Mouse (Mus musculus) megakaryocyte, adult 5-6 weeks (primary cell): ENCODE measurements around the gene Spata32. TPM values are rescaled to one million over a fixed set of nuclear protein-coding genes. Genes with fewer than 3 reads are reported as not detected.
A peak's percentile ranks its signal among the peaks of the same experiment; 100 is the strongest.

Experiments used
- ATAC-seq: 2 replicates; pipeline ENCODE4 v1.8.0; 2016; ENCODE audit warnings: mild to moderate bottlenecking, inconsistent platforms; ENCODE audit not compliant: poor library complexity, severe bottlenecking
- total RNA-seq, 2 experiments: library from RNA; stranded (forward) in 1 of 2; stranded (reverse) in 1 of 2; fragments of 153-499, 151-499 nt in 1 of 2; fragments of 221-1000, 200-1000 nt in 1 of 2; gene quantifications; 2 replicates each; pipeline versions ENCODE4 v1.2.3 to v1.2.4; 2015 to 2017

Spata32 gene
- total RNA-seq, 2 experiments from 2014 or later, result not detected

DNA sequence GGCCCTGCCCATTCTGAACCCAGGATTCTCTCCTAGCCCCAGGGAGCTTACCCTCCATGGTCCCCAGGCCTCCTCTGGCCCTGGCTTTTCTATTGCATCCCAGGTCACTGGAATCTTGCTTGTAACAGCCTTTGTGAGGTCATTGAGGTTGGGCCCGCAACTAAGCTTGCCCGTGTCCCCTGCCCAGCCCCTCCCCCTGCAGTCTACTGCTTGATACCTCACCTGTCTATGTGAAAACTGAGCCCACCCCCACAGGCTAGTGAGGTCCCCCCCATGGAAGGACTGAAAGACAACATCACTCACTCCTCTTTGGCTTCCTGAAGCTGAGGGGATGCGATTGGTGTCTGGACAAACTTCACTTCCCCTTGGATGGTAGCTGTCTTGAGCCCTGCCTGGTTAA is 9.8 kb downstream of the Spata32 start, which contains the start of gene 1700023F06Rik:
1700023F06Rik (minus strand) TSS at position 101 of the 400 bp plus-strand sequence.
- ATAC-seq, result no peak

GRCm38 (mm10) chr11:103206203-103206602 is 12.0 kb downstream of the Spata32 start:
- no peak for ATAC-seq

GRCm38 (mm10) chr11:103202376-103202775 is 15.9 kb downstream of the Spata32 start:
- ATAC-seq, result no peak

DNA sequence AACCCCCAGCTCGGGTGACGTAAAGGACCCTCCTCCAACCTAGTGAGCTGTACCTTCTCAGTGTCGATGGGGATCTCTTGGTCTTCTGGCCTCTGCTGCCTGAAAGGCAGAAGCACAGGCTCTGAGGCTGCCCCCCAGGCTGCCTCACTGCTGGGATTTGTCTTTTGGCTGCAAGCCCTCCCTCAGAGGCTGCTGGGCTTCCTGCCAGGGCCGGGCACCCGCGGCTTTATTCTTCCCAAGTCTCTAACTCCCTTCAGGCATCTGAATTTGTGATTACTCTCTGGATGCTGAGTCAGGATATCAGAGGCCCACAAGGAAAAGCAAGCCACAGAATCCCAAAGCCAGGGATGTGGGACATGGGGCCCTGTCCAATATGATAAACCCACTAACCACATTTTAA is 16.6 kb downstream of the Spata32 start:
- ATAC-seq, result no peak

GRCm38 (mm10) chr11:103198911-103199803 is 19.1 kb downstream of the Spata32 start:
- ATAC-seq, result no peak

DNA sequence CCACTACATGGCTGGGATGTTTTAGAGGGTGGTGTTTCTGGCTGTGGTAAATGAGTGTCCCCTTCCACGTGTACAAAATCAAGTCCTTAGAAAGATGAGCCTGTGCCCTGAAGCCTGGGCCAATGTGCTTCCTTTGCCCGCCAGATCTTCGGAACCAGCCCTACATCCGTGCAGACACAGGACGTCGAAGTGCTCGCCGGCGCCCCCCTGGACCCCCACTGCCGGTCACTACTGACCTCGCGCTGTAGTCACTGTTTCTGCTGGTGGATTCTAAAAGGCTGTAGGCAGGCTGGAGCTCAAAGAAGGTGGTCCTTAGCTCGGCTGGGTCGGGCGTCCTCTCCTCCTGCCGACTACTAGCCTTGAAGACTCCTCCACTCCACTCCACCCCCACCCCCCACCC is 19.9 kb downstream of the Spata32 start:
- ATAC-seq, result no peak

DNA sequence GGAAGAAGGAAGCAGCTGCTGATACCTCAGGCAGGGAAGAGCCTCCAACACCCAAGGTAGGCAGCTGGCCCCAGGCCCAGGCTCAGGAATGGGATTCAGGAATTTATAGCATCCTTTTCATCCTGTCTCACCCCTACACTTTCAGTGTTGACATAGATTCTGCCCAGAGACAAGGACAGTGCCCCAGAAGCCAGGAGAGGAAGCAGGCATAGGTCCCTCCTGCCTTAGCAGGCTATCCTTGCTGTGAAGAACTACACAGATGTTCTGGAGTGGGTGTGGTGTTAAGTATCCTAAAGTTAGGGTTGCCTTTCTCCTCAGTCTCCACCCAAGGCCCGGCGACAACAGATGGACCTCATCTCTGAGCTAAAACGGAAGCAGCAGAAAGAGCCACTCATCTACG is 20.9 kb downstream of the Spata32 start:
- ATAC-seq, result no peak

- ATAC-seq, result no peak
Observed at GRCm38 (mm10) chr11:103195656-103196055, 22.6 kb downstream of the Spata32 start.

GRCm38 (mm10) chr11:103195236-103195635 is 23.0 kb downstream of the Spata32 start:
- no peak for ATAC-seq

DNA sequence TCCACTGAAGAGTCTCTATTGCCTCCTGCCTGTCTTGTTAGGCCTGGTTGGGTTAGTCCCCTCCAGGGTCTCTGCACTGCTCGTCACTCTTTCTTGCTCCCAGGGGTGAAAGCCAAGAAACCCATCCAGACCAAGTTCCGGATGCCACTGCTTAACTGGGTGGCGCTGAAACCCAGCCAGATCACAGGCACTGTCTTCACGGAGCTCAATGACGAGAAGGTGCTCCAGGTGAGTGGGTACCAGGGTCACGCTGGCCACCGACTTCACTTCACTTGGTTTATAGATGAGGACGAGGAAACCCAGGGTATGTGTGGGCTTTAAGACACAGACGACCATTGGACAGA is 24.4 kb downstream of the Spata32 start:
- no peak for ATAC-seq

GRCm38 (mm10) chr11:103192956-103193824 is 25.0 kb downstream of the Spata32 start:
- ATAC-seq, result no peak

- no peak for ATAC-seq
Observed at GRCm38 (mm10) chr11:103192230-103192955, 25.8 kb downstream of the Spata32 start.

DNA sequence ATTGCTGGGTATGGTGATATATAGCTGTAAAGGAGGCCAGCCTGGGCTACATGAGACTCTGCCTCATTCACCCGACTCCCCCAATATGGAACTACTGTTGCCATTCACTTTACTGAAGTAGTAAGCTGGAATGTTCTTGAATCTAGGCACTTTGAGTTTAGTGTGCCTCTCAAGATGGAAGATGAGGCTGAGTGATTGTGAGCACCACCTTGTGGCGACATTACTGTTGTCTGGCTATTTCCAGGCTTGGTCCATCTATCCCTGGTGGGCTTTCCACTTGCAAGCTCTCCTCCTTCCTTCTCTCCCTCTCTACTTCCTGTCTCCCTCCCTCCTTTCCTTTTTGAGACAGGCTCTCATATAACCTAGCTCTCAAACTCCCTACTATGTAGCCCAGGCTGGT is 33.3 kb downstream of the Spata32 start:
- ATAC-seq, result peak; percentile 69

DNA sequence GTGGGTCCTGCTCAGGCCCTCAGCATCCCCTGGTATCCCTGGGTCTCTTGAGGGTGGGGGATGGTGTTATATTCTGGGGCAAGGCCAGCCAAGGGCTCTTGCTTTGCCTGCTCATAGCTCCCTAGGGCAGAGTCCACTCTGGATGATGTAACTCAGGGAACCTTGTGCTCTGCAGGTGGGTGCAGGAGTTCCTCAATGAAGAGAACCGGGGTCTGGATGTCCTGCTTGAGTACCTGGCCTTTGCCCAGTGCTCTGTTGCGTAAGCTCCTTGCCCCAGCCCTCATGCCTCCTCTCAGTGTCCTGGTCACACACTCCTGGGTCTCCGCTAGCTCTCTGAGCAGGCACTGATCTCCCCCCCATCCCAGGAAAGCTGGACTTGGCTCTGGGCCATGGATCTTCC is 36.3 kb downstream of the Spata32 start:
- ATAC-seq, result no peak

DNA sequence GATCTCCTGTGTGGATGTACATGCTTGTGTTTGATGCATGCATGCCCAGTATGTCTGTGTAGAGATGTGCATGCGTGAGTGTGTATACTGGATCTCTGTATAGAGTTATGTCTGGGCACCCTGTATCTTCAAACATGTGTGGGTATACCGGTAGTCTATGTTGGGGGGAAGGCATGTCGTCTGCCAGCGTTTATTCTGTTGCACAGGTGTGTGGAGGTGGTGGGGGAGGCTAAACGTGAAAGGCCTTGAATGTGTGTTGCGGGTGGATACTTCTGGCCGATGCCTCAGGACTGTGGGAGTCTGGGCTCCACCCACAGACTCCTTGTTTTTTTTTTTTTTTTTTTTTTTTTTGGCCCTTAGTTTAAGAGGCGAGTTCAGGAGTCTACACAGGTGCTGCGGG is 36.9 kb downstream of the Spata32 start:
- ATAC-seq, result no peak

DNA sequence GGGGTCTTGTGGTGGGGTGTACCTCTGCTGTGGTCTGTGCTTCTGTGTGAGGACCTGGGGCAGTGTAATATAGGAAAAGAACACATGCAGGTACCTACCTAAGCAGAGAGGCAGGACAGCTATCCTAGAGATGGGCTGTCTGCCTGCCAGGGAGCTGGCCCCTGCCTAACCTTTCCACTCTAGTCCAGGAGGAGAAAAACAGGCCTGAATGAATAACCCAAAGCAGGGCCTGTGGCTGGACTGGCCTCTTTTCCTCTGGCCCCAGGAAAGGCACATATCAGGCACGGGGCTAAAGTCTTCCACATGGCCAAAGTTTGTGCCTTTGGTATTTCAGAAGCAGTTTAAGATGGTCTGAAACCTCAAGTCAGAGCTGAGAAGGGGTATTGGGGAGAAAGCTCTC is 37.8 kb downstream of the Spata32 start:
- ATAC-seq, result no peak

DNA sequence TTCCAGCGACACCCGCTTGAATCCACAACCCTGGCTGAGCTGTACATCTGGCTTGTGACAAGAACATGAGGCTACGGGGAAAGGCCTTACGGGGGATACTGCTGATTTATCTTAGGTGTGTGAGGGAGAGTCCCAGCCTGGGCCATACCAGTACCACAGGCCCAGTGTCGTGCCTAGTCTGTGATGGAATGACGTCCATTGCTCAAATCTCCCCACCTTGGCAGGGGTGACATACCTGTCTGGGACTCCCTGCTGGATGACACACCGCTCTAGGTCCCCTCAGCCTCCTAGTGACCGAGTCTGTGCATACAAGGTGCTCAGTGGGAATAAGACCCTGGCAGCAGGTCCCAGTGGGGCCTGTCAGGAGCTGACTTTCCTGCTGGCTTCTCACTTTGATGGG is 39.5 kb downstream of the Spata32 start:
- no peak for ATAC-seq

DNA sequence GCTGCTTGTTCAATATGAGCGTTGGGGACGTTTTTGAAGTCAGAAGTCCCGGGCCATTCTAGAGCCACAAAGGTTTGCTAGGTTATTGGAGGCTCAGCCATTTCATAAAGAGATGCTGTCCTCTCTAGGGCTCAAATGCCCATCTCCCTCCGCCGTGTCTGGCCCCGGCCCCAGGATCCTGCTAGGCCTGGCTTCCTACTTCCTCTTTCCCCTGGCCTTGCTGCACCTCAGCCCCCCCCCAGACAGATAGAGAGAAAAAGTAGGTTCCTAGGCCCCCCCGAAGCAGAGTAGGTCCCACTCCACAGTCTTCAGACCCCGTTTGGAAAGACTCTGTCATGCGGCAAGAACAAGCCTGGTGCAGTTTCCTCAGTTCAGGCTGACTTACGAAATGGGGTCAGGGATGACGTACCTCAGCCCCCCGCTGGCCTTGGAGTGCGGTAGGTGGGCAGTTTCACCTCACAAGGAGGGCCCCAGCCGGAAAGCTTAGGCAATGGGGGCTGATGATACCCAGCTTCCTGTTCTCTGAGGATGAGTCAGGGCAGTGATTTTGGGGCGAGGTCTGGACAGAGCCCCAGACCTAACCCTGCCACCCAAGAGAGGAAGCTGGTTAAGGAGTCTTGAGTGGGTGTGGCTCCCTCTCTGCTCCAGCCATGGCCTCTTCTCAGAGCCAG is 40.3 kb downstream of the Spata32 start:
- peak; percentile 76 for ATAC-seq

GRCm38 (mm10) chr11:103177216-103177615 is 41.0 kb downstream of the Spata32 start:
- ATAC-seq, result no peak

- ATAC-seq, result no peak
Observed at GRCm38 (mm10) chr11:103176510-103176909, 41.7 kb downstream of the Spata32 start.
